In the genomic region with DNA sequence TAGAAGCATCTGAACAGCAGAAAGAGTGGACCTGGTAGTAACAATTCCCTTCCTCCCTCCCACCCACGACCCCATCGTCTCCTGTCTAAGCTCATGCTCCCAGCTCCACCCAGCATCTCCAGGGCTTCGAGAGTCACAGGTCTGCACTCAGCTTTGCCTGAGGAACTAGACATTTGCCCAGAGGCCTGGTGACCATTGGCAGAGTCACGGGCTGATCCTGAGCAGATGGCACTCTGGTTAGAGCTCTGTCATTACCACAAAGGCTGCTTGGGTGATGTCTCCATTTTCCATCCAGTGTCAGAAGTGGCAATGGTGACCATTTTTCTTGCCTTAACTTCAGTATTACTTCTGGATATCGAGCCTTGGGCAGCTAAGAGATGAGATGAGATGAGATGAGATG, we compare ENCODE assay signal across 16 mouse cellular contexts.
"Had no signal": no experiment of that assay in that cellular context is flagged by ENCODE, and none has a peak within 500 bp of the region (broad histone marks: within the 10 kb centered on the region; RNA-seq: fewer than 3 reads in every experiment).

No protein-coding gene starts in this region.

- H3K27me3 ChIP-seq: limb, embryonic 12.5 days; liver, embryonic 13.5 days; lung, embryonic 15.5 days; midbrain, embryonic 15.5 days had no signal

- ATAC-seq: liver, postnatal 0 days; midbrain, embryonic 15.5 days had no signal

- H3K4me3 ChIP-seq: limb, embryonic 12.5 days; liver, embryonic 13.5 days; lung, embryonic 15.5 days; megakaryocyte, embryonic 14.5 days; midbrain, embryonic 15.5 days; neural tube, embryonic 12.5 days had no signal

- H3K27ac ChIP-seq: limb, embryonic 12.5 days; liver, embryonic 13.5 days; lung, embryonic 15.5 days; macrophage; midbrain, embryonic 15.5 days; neural tube, embryonic 12.5 days had no signal

- DNase-seq: kidney, postnatal 10 days; kidney, postnatal 4 days; liver; liver, embryonic 13.5 days; liver, postnatal 0 days; lung, postnatal 14 days; right cerebral cortex, postnatal 4 days; spleen, adult 18-20 months; thymus, adult 18-20 months; thymus, postnatal 36 days had no signal

- H3K4me1 ChIP-seq: liver, embryonic 13.5 days; lung, embryonic 15.5 days had no signal
